Mouse (Mus musculus) v-Abl transformed pro-B cells (cell line): ENCODE results near the gene Uqcc2.

Experiments
- in situ Hi-C, 2 experiments: fragments of 400-800 bp; cut with MboI; formaldehyde crosslinking; loops; one replicate each; pipeline ENCODE4 v1.15.1; 2025; ENCODE audit not compliant: unreplicated experiment in 2 of 2

The Uqcc2 gene

DNA sequence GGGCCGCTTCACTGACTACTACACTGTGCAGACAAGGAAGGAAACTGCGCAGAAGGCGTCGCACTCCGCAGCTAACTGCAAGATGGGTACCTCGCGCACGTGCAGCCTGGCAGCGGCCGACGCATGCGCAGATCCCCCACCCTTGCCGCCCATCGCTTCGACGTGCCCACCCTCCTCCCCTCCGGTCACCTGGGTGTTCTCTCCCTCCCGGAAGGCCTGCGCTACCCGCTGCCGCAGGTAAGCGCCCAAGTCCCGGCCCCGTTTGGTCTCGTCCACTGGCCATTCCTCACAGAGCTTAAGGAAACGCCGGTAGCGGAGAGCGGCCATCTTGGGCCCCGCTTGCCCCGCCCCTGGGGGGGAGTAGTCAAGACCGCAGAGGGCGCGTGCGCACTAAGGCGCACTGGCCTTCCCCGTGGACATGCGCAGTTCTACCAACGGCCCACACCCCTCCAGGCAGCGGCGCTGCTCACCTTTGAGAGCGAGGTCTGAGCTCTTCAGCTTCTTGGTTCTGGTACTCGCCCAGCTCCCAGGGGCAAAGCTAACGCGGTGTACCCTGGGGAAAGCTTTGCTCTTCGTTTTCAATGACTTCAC is at the start of gene Uqcc2:
TSS of gene Uqcc2 (minus strand) at position 366 of the 591 bp plus-strand sequence.
- in situ Hi-C loops = no loop called here

- in situ Hi-C loops = loop anchor here in 1 of 2 experiments (10.0 kb wide), 1 partner anchor 332 kb away; no protein-coding TSS in a partner anchor
Measured at GRCm38 (mm10) chr17:27182401-27182800, 48.7 kb upstream of the Uqcc2 start.

- in situ Hi-C loops = loop anchor here in 1 of 2 experiments (10.0 kb wide), 1 partner anchor 333 kb away; no protein-coding TSS in a partner anchor
Measured at GRCm38 (mm10) chr17:27181666-27182065, 48.0 kb upstream of the Uqcc2 start.

DNA sequence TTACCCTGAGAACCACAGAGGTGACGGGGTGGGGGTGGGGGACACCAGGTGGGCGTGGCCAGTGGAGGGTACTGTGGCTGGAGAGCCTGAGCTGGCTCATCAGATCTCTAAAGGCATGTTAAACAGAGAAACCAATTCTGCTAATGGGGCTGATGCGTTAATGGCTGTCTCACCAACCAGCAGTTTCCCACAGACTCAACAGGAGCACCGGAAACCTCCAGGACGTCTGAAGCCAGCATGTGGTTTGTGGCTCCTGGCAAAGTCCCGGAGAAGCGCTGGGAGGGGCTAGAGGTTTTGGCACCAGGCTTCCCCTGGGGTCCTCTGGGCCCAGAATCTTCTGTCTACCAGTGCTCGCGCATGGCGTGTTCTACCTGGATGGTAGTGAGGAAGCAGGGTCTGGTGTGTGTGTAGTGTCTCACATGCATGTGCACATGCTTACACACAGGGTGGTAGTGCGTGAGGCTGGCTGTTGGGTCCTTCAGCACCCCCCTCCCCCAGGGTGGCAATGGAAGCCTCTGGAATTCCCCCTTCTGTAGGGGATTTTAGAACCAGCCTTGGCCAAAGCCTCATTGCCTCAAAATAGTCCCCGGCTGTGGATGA is 46.1 kb upstream of the Uqcc2 start:
- in situ Hi-C loops = loop anchor here in 1 of 2 experiments (10.0 kb wide), 1 partner anchor 335 kb away; no protein-coding TSS in a partner anchor

DNA sequence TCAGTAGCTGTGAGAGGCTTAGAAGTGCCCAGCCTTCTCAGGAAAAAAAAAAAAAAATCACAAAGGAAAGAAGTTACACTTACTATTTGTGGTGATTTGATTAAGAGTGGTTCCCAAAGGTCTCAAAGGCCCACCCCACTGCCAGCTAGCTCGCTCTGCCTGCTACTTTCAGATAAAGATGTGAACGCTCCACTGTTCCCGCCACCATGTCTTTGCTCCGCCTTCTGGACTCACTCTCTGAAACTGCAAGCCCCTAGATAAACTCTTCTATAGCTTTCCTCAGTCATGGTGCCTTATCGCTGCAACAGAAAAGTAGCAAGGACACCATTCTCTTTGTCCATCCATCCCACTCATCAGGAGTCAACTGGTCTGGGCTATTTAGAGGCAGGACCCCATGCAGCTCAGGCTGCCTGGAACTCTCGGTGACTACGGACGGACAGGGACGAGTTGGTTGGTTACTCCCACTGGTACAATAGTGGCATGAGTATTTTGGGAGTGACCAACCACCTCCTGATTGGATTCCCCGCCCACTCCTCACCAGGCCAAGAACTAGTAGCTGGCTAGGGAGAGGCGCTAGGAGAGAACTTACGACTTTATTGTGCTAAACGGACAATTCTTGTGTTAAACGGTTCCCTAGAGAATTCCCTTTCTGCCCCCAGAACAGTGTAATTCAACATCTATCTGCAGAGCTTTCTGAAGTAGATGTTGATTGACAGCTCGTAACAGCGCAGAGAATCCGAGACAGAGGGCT is 44.9 kb upstream of the Uqcc2 start:
- in situ Hi-C loops = no loop called here

GRCm38 (mm10) chr17:27178019-27178418 is 44.3 kb upstream of the Uqcc2 start:
- in situ Hi-C loops = no loop called here

GRCm38 (mm10) chr17:27176754-27177153 is 43.0 kb upstream of the Uqcc2 start:
- in situ Hi-C loops = no loop called here

DNA sequence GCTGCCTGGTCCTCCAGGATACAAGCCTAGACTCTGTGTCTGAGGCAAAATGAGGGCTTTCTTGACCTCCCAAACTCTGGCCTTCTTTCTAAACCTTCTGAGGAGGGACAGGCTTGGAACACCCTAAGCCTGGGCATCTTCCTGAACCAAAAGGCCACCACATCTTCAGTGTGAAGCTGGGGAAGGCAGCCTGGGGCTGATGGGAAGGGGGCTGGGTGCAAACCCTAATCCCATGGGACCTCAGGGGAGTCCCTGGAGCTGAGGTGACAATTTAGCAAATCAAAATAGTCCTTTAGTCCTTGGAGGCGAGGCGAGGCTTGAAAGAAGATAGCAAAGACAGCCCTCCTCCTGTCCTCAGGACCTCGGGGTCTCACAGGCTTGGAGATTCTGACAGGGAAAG is 42.6 kb upstream of the Uqcc2 start:
- in situ Hi-C loops = no loop called here

GRCm38 (mm10) chr17:27175196-27175874 is 41.6 kb upstream of the Uqcc2 start:
- in situ Hi-C loops = no loop called here

DNA sequence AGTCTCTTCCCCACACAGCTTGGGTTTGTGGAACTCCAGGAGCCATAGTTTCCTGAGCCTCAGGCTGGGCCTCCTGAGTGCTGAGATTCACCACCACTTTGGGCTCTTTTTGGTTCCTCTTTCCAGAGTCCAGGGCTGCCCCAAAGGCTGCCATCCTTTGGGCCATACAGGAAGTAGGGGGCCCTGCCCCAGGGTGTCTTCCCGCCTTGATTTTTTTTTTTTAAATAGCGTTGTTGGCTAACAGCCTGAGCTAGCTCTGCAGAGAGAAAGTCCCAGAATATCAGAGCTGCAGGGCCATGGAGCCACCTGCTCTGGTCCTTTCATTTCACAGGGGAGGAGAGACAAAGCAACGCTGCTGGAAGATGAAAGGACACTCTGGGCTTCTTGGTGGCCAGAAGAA is 40.0 kb upstream of the Uqcc2 start:
- in situ Hi-C loops = no loop called here

GRCm38 (mm10) chr17:27172459-27172858 is 38.7 kb upstream of the Uqcc2 start:
- in situ Hi-C loops = no loop called here

GRCm38 (mm10) chr17:27171121-27171520 is 37.4 kb upstream of the Uqcc2 start:
- in situ Hi-C loops = no loop called here

GRCm38 (mm10) chr17:27169952-27170695 is 36.4 kb upstream of the Uqcc2 start:
- in situ Hi-C loops = no loop called here

- in situ Hi-C loops = no loop called here
Measured at GRCm38 (mm10) chr17:27168569-27168968, 34.9 kb upstream of the Uqcc2 start.

GRCm38 (mm10) chr17:27167545-27167944 is 33.8 kb upstream of the Uqcc2 start, which contains the start of gene Ip6k3:
TSS of gene Ip6k3 (minus strand) at chr17:27167795.
- in situ Hi-C loops = no loop called here

GRCm38 (mm10) chr17:27166901-27167300 is 33.2 kb upstream of the Uqcc2 start:
- in situ Hi-C loops = no loop called here

DNA sequence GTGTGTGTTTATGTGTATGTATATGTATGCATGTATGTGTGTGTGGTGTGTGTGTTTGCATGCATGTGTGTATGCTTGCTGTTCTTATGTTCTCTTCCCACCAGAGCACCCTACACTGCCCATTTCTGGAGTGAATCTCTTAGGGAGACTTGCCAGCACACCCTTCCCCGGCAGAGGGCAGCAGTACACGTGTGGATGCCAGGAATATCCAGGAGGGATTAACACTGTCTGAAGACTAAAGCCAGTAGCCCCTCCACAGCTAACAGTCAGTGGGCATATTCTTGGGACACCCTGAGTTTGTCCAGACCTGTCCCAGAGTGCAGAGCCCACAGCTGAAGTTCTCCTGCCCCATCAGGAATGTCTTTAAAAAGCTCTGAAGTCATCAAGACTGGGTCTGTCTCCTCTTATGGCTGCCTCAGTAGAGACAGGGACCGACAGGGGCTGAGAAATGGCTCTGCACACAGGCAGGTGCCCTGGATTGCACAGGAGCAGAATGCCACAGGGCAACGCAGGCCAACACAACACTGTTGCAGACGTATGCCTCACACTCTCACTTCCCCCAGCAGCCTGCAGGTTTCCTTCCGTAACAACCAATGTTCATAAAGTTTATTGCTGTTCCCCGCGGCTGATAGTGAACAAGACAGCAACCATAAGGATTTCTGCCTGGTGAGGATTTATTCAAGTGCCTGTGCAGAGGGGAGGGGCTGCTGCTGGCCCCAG is 31.5 kb upstream of the Uqcc2 start:
- in situ Hi-C loops = no loop called here

DNA sequence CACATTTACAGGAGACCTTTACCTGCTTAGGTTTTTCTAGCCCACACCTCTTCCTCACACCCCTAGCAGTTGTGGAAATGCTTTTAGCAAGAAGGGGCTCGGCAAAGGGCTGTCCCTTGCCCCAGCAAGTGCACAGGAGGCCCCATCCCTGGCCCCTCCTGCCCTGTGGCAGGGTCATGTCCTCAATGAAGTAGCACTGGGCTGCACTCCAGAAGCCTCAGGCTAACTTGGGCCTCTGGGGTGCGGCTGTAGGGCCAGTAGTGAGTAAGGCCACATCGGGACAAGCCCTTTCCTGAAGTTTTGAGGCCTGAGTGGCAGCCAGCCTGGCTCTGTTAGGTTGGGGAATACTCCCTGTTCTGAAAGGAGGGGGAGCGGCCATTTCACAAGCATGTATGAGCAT is 27.2 kb upstream of the Uqcc2 start:
- in situ Hi-C loops = no loop called here

DNA sequence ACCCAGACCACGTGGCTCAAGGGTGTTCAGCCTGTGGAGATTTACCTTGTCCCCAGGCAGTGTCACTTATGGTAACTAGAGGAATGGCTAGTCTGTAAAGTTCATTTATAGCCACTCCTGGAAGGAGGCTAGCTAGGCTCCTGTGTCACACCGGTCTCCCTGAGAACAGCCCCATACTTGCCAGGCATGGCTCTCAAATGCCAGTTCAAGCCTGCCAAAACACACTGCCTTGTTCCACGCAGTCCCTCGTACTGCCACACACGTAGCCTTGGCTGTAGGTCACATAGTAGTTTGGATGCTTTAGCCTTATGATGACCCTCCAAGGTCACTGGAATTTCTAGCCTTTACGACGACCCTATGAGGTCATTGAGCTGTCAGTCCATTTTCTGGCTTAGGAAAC is 25.5 kb upstream of the Uqcc2 start:
- in situ Hi-C loops = no loop called here

DNA sequence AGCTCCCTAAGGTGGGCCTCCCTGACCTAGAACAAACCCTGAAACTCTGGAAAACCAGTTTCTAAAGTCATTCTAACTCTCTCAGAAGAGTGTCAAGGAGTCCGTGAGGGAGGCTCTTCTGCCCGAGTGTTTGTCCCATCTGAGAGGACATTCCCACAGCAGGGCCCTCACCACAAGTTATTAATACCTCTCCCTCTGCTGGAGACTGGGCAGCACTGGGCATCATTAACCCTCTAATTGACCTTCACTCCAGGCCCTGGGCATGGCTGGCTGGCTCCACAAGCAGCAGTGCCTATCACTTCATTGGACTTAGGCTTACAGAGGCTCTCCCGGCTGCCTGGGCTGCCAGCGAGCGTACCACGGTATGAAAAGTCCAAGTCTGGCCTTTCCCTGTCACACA is 24.7 kb upstream of the Uqcc2 start:
- in situ Hi-C loops = no loop called here
